Mouse (Mus musculus): ENCODE measurements around the gene Rpl14. TPM values are rescaled to one million over a fixed set of nuclear protein-coding genes. Genes with fewer than 3 reads are reported as not detected.

The Rpl14 gene
- polyA plus RNA-seq, 1 experiment from 2014 or later: 425 TPM

DNA sequence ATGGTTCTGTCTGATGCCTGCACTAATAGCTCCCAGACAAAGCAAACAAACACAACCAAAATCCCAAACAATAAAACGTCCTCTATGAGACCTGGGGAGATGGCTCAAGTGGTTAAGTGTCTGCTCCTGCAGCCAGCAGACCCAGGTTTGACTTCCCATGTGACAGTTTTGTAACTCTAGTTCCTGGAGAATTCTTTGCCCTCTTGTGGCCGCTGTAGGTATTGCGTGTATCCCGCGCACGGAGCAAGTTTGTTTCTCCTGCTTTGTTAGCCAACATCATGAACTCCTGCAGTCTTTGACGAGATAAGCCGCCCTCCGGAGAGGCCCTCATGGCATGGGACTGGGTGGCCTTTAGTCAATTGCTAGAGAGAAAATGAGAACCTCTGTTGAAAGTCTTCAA, 20.2 kb downstream of the Rpl14 start:
- 2% methylated on average over 9 of the region's 9 CpGs for WGBS
- no peak overlapping the region for H3K4me3 ChIP-seq
- no peak overlapping the region for H3K4me2 ChIP-seq
- no peak for ATAC-seq (ENCODE audit: extremely low read depth, insufficient number of reproducible peaks, low FRiP score, low TSS enrichment)
- H3K9ac ChIP-seq: no peak overlapping the region
- no peaks in the 10 kb centered on the region for H3K36me3 ChIP-seq
- no peak overlapping the region for H3K27ac ChIP-seq (replicated peaks)
- no peaks in the 10 kb centered on the region for H3K4me1 ChIP-seq
- no peaks in the 10 kb centered on the region for H3K9me3 ChIP-seq
- H3K27me3 ChIP-seq (replicated peaks): peaks cover 6% of the 10 kb centered on the region; the same call in 1 of the 2 replicates

DNA sequence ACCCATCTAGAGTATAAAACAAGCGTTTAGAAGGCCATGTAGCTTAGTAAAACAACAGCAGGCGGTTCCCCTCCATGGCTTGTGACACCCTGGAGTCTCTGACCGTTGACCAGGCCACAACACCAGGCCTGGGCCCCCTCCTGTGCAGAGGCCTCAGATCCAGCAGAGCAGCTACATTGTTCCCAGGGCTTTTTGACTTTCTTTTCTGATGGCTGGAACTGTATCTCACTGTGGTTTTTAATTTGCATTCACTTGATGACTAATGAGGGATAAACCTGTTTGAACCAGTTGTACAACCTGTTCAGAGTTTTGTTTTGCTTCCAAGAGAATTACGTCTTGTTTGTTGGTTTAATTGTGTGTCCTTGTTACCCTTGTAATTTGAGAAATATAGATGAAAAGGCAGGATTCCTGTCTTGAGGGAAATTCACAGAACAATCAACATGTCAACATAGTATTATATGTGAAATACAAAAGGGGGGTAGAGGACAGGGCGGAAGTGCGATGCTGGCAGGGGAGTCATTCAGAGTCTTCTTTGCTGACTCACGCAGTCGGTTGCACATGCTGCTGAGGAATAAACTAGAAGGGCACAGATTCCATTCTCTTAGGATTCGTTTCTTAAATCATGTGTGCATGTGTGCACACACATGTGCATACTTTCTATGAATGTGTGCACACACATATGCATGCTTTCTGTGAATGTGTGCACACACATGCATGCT, 22.3 kb downstream of the Rpl14 start:
- H3K9me3 ChIP-seq: no peaks in the 10 kb centered on the region
- H3K27me3 ChIP-seq (replicated peaks): peaks cover 6% of the 10 kb centered on the region; the same call in 1 of the 2 replicates
- H3K36me3 ChIP-seq: no peaks in the 10 kb centered on the region
- H3K9ac ChIP-seq: no peak overlapping the region
- H3K4me1 ChIP-seq: no peaks in the 10 kb centered on the region
- H3K27ac ChIP-seq (replicated peaks): no peak overlapping the region
- H3K4me3 ChIP-seq: no peak overlapping the region
- H3K4me2 ChIP-seq: no peak overlapping the region
- WGBS: 66% methylated on average over 9 of the region's 9 CpGs
- ATAC-seq (ENCODE audit: extremely low read depth, insufficient number of reproducible peaks, low FRiP score, low TSS enrichment): no peak

DNA sequence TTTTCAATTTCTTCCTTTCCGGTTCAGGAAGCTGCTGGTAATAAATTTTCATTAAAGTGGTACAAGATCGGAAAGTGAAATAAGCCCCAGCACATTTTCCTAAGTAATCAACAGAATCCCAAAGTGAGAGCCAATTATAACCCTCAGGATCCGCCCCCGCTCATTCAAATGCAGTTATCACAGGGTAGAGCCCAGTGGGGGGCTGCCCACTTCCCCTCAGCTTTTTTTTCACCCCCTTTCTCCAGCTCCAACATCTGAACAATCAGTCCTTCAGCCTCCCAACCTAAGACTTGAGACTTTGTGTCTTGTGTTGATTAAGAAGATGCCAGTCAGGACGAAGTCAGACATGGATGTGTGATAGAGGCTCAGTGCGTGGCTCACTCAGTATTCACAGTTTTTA, 23.6 kb downstream of the Rpl14 start:
- Histone ChIP-seq H3K9me3 (no peaks in the 10 kb centered on the region), H3K27me3 (replicated peaks) (peaks cover 6% of the 10 kb centered on the region; the same call in 1 of the 2 replicates), H3K4me3 (no peak overlapping the region), H3K4me1 (no peaks in the 10 kb centered on the region), H3K36me3 (no peaks in the 10 kb centered on the region), H3K4me2 (no peak overlapping the region), H3K9ac (no peak overlapping the region), H3K27ac (replicated peaks) (no peak overlapping the region)
- ATAC-seq (ENCODE audit: extremely low read depth, insufficient number of reproducible peaks, low FRiP score, low TSS enrichment): no peak
- 71% methylated on average over 6 of the region's 6 CpGs for WGBS

DNA sequence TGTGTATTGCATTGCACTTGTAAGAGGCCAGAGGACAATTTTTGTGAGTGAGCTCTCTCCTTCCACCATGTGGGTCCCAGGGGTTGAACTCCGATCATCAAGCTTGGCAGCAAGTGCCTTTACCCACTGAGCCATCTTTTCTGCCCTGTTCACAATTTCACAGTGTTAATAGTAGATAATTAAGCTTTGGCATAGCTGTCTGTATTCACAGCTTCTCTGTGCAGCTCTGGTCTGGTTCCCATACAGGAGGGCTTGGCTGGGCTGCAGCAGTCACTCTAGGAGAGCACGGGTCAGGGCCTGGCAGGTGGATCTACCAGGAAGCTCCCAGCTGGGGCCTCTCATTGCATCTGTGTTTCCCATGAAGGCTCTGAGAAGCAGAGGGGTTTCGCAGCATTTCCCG, 24.1 kb downstream of the Rpl14 start:
- no peak overlapping the region for H3K9ac ChIP-seq
- peaks cover 6% of the 10 kb centered on the region; the same call in 1 of the 2 replicates for H3K27me3 ChIP-seq (replicated peaks)
- H3K9me3 ChIP-seq: no peaks in the 10 kb centered on the region
- no peak overlapping the region for H3K27ac ChIP-seq (replicated peaks)
- H3K36me3 ChIP-seq: no peaks in the 10 kb centered on the region
- no peak for ATAC-seq (ENCODE audit: extremely low read depth, insufficient number of reproducible peaks, low FRiP score, low TSS enrichment)
- WGBS: 77% methylated on average over 4 of the region's 4 CpGs
- no peaks in the 10 kb centered on the region for H3K4me1 ChIP-seq
- no peak overlapping the region for H3K4me3 ChIP-seq
- no peak overlapping the region for H3K4me2 ChIP-seq

DNA sequence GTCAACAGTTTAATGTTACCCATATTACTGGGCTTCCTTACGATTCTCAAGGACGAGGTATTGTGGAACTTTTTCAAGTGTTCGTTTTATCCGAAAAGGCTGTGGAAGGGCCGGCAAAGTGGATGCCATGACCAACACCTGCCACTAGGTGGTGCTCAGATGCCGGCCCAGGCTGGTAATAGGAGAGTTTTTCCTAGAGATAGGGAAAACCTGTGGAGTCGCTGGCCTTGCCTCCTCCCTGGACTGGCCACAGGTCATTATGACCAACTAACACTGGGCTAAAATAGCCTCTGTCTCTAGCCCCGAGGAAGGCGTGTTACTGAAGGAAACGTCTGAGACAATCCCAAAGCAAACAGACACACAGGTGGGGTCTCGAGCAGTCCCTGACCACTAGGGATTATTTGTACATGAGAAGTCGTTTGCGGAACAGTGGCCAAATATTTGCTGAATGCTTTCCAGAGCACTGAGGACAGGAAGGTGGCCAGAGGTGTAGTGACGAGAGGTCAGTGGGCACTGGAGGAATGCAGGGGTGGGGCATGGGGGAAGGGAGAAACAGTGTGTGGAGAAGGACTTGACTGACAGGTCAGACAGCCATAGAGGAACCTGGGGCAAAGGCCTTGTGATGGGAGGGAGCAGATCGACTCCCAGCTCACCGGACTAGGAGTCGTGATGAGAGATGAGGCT, 30.4 kb downstream of the Rpl14 start:
- Histone ChIP-seq H3K9ac (peak overlapping the region; percentile 28; the same call in 1 of the 2 replicates), H3K27ac (replicated peaks) (no peak overlapping the region), H3K36me3 (no peaks in the 10 kb centered on the region), H3K27me3 (replicated peaks) (peaks cover 8% of the 10 kb centered on the region; the same call in 1 of the 2 replicates), H3K4me2 (peak overlapping the region; percentile 54), H3K4me3 (peak overlapping the region; percentile 8; the same call in 1 of the 2 replicates), H3K4me1 (peaks cover 23% of the 10 kb centered on the region), H3K9me3 (peaks cover under 1% of the 10 kb centered on the region; the same call in 1 of the 2 replicates)
- WGBS: 17% methylated on average over 17 of the region's 17 CpGs
- 0 out of 2 replicates have a peak, but pooled peaks have one; percentile 31 for ATAC-seq (ENCODE audit: extremely low read depth, insufficient number of reproducible peaks, low FRiP score, low TSS enrichment)

DNA sequence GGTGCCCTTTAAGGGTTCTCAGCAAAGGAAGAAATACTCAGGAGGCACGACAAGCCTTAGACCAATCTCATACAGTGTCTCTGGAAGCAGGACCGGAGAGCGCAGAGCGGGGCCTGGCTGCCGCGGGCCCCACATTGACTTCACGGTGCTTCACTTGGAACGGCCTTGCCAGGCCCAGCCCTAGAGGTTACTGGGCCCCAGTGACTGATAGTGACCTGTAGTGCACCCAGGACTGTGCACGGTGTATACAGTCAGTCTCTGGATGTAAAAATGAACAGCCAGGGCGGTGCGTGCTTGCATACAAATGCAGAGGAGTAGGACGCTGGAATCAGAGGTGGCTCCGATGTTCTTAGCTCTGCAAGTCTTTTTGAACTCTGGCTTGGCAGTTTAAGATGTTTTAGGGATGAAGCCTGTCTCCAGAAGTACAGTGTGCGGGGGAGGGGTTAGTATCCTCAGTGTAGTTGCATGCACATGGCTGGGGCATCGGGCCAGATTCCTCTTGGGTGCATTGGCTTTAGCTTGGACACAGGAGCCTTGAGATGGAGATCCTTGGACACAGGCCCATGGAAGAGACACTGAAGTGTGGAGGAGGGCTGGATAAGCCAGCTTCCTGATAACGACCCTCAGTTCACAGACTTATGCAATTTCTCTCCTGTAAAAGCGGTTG, 31.1 kb downstream of the Rpl14 start:
- 52% methylated on average over 17 of the region's 17 CpGs for WGBS

DNA sequence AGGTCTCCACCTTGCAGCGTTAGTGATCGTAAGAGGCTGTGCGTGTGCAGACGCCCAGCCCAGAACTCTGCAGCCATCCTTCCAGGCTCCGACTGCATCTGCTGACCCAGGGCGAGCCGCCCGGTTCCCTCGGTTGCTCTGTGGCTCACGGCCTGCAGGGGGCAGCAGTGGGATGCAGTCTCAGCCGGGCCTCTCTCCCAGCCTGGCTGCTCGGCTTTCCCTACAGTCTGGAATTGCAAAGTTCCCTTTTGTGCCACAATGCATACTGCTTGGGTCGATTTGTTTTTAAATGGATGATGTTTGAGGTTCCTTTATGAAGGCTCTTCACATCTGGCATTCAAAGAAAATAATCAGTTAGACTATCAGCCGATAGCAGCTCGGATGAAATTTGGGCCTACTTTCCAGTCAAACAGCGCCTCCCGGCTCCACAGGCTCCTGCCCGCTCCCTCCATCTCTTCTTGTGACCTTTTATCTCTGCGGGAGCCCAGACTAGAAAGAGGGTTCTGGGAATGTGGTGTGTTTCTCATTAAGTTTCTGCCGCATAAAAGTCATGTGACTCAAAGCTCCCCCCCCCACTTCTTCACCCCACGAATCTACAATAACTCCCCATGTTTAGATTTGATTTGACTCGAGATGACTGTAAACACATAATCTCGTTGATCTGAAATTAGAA, 31.7 kb downstream of the Rpl14 start:
- H3K4me2 ChIP-seq: peak overlapping the region; percentile 54
- H3K9me3 ChIP-seq: peaks cover 14% of the 10 kb centered on the region
- WGBS: 5% methylated on average over 23 of the region's 23 CpGs
- ATAC-seq (ENCODE audit: extremely low read depth, insufficient number of reproducible peaks, low FRiP score, low TSS enrichment): peak; percentile 66; the same call in 1 of the 2 replicates
- H3K27me3 ChIP-seq (replicated peaks): peaks cover 8% of the 10 kb centered on the region; the same call in 1 of the 2 replicates
- H3K36me3 ChIP-seq: no peaks in the 10 kb centered on the region
- H3K27ac ChIP-seq (replicated peaks): no peak overlapping the region
- peak overlapping the region; percentile 62 for H3K9ac ChIP-seq
- peak overlapping the region; percentile 3 for H3K4me3 ChIP-seq
- H3K4me1 ChIP-seq: peaks cover 23% of the 10 kb centered on the region

More for the DNA sequence above, 31.1 kb downstream of the Rpl14 start:
- peaks cover 8% of the 10 kb centered on the region; the same call in 1 of the 2 replicates for H3K27me3 ChIP-seq (replicated peaks)
- peaks cover 23% of the 10 kb centered on the region for H3K4me1 ChIP-seq
- peak overlapping the region; percentile 8; the same call in 1 of the 2 replicates for H3K4me3 ChIP-seq
- peak overlapping the region; percentile 54 for H3K4me2 ChIP-seq
- ATAC-seq (ENCODE audit: extremely low read depth, insufficient number of reproducible peaks, low FRiP score, low TSS enrichment): 0 out of 2 replicates have a peak, but pooled peaks have one; percentile 31
- H3K9me3 ChIP-seq: peaks cover 7% of the 10 kb centered on the region
- peak overlapping the region; percentile 28; the same call in 1 of the 2 replicates for H3K9ac ChIP-seq
- no peaks in the 10 kb centered on the region for H3K36me3 ChIP-seq
- no peak overlapping the region for H3K27ac ChIP-seq (replicated peaks)

DNA sequence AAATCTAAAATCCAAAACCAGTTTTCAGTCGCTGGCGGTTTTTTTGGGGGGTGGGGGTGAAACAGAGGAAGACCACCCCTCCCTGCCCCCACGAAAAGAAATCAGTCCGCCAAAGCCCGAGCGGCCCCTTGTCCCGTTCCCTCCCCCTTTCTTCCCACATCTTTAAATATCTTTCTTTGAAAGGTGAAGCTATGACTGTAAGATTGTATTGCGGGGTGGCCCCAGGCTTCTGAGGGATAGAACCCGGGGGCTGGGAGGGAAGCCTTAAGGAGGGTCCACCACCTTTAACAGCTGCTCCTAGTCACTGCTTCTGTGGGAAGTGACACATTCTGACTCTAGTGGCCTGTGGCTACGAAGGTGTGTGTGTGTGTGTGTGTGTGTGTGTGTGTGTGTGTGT, 32.3 kb downstream of the Rpl14 start:
- 28% methylated on average over 10 of the region's 10 CpGs for WGBS
- H3K4me3 ChIP-seq: 0 out of 2 replicates have a peak overlapping the region, but pooled peaks have one; percentile 3
- no peaks in the 10 kb centered on the region for H3K36me3 ChIP-seq
- no peak for ATAC-seq (ENCODE audit: extremely low read depth, insufficient number of reproducible peaks, low FRiP score, low TSS enrichment)
- H3K4me1 ChIP-seq: peaks cover 23% of the 10 kb centered on the region
- peaks cover 19% of the 10 kb centered on the region for H3K9me3 ChIP-seq
- peak overlapping the region; percentile 62 for H3K9ac ChIP-seq
- peak overlapping the region; percentile 54 for H3K4me2 ChIP-seq
- H3K27me3 ChIP-seq (replicated peaks): peaks cover 8% of the 10 kb centered on the region; the same call in 1 of the 2 replicates
- H3K27ac ChIP-seq (replicated peaks): no peak overlapping the region

DNA sequence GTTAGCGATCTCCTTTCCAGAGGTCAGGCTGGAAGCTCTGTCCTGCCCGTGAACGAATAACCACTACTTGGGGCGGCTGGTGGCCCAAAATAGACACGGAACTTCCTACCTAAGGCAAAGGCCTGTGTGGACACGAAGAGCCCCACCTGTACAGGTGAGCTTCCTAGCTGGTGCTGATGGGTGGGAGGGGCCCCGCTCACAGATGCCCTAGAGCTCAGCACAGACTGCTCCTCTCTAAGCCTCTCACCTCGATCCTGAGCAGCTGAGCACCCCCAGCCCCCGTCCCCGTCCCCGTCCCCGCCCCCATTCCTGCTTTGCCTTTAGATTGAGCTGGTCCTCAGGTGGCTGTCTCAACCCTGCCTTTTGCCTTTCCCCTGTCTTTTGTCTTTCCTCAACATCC, 32.7 kb downstream of the Rpl14 start:
- WGBS: 36% methylated on average over 12 of the region's 12 CpGs
- peaks cover 8% of the 10 kb centered on the region; the same call in 1 of the 2 replicates for H3K27me3 ChIP-seq (replicated peaks)
- no peak overlapping the region for H3K4me3 ChIP-seq
- no peak for ATAC-seq (ENCODE audit: extremely low read depth, insufficient number of reproducible peaks, low FRiP score, low TSS enrichment)
- no peaks in the 10 kb centered on the region for H3K36me3 ChIP-seq
- H3K4me2 ChIP-seq: no peak overlapping the region
- H3K4me1 ChIP-seq: peaks cover 23% of the 10 kb centered on the region
- H3K9ac ChIP-seq: peak overlapping the region; percentile 62; the same call in 1 of the 2 replicates
- H3K27ac ChIP-seq (replicated peaks): no peak overlapping the region
- H3K9me3 ChIP-seq: peaks cover 19% of the 10 kb centered on the region

DNA sequence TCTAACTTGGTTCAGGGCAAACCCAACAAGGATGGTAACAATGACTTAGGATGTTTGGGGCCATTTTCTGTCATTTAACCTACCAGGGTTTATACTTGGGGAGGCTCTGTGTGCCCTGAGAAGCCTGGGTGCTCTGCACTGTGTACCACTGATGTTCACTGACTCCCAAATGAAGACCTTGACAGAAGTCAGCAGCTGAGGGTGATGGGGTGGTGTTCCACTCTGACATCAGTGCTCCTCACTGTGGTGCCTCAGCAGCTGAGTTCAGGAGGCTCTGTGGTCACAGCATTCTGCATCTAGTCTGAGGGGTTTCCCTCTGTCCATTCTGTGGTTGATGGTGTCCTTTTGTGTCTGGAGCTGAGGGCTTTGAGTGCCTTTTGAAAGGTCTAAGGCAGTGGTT, 39.8 kb downstream of the Rpl14 start:
- Histone ChIP-seq H3K9ac (no peak overlapping the region), H3K9me3 (peaks cover 19% of the 10 kb centered on the region), H3K36me3 (no peaks in the 10 kb centered on the region), H3K27me3 (replicated peaks) (no peaks in the 10 kb centered on the region), H3K4me1 (no peaks in the 10 kb centered on the region), H3K4me2 (no peak overlapping the region), H3K27ac (replicated peaks) (no peak overlapping the region), H3K4me3 (no peak overlapping the region)
- no peak for ATAC-seq (ENCODE audit: extremely low read depth, insufficient number of reproducible peaks, low FRiP score, low TSS enrichment)

Measured in heart, embryonic 13.5 days (tissue).